Mouse (Mus musculus) liver, embryonic 12.5 days (tissue): Measurements from ENCODE around the gene Lad1. TPM values are rescaled to one million over a fixed set of nuclear protein-coding genes. Genes with fewer than 3 reads are reported as not detected.

Experiments used
- ATAC-seq: fragments of 200-750 bp; cut with Nextera tagmentation; 2 replicates; pipeline ENCODE4 v1.8.0; 2017; ENCODE audit warnings: moderate number of reproducible peaks, mild to moderate bottlenecking, moderate library complexity
- H3K27ac ChIP-seq: fragments of 300-500 bp; sonication (generic); 2 replicates; pipeline ENCODE4 v1.5.1; 2016; ENCODE audit warnings: mild to moderate bottlenecking
- H3K27me3 ChIP-seq: fragments of 300-500 bp; sonication (generic); replicated peaks from 2 replicates; pipeline ENCODE4 v1.6.1; 2016; ENCODE audit warnings: mild to moderate bottlenecking, moderate library complexity
- H3K36me3 ChIP-seq: fragments of 300-500 bp; sonication (generic); 2 replicates; pipeline ENCODE4 v1.6.1; 2016; ENCODE audit warnings: mild to moderate bottlenecking, moderate library complexity
- H3K4me1 ChIP-seq: fragments of 300-500 bp; sonication (generic); 2 replicates; pipeline ENCODE4 v1.6.1; 2016
- H3K4me2 ChIP-seq: fragments of 300-500 bp; sonication (generic); 2 replicates; pipeline ENCODE4 v1.6.1; 2016; ENCODE audit warnings: mild to moderate bottlenecking, moderate library complexity
- H3K4me3 ChIP-seq: fragments of 300-500 bp; sonication (generic); 2 replicates; pipeline ENCODE4 v1.5.1; 2016; ENCODE audit warnings: mild to moderate bottlenecking, moderate library complexity
- H3K9ac ChIP-seq: fragments of 300-500 bp; sonication (generic); 2 replicates; pipeline ENCODE4 v1.6.1; 2016; ENCODE audit warnings: mild to moderate bottlenecking, moderate library complexity
- H3K9me3 ChIP-seq: fragments of 300-500 bp; sonication (generic); replicated peaks from 2 replicates; pipeline ENCODE4 v1.6.1; 2016; ENCODE audit warnings: mild to moderate bottlenecking, moderate library complexity
- whole genome bisulfite sequencing: fragments of 180-500 bp; shearing (Covaris S2); methylation state at CpG from one replicate; pipeline ENCODE4 v1.1.7; 2016; ENCODE audit not compliant: insufficient replicate concordance; 5-methylcytosine and 5-hydroxymethylcytosine counted together
- polyA plus RNA-seq: library from polyadenylated mRNA; unstranded; fragments of >200 nt; fragmentation: Nextera tagmentation; extraction: Ambion mirVana; gene quantifications from 2 replicates; pipeline ENCODE4 v1.2.1, GENCODE M21; 2016

Gene Lad1
- polyA plus RNA-seq, 1 experiment from 2014 or later, result 0.79 TPM

DNA sequence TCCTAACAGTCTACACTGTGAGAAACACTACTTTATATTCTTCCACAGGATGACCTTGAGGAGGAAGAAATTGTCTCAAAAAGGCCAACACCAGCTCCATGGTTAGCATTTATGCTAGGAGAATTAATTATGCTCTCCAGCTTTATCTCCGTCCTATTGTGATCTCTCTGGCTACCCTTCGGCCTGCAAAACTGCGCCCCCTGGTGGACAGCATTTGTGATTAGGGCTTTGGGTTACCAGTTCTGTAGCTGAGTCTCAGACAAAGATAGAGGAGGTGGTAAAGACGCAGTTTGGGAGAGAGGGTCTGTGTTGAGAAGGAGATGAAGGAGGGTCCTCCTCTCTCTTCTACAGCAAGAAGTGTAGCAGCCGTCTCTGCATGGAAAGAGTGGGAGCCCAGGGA is 28.6 kb upstream of the Lad1 start:
- Histone ChIP-seq H3K27ac (no peak overlapping the region), H3K9me3 (no peaks in the 10 kb centered on the region), H3K4me2 (no peak overlapping the region), H3K4me3 (no peak overlapping the region), H3K4me1 (peaks cover 36% of the 10 kb centered on the region), H3K9ac (no peak overlapping the region), H3K27me3 (peaks cover 36% of the 10 kb centered on the region), H3K36me3 (no peaks in the 10 kb centered on the region)
- 8% methylated on average over 5 of the region's 5 CpGs for WGBS
- no peak for ATAC-seq

DNA sequence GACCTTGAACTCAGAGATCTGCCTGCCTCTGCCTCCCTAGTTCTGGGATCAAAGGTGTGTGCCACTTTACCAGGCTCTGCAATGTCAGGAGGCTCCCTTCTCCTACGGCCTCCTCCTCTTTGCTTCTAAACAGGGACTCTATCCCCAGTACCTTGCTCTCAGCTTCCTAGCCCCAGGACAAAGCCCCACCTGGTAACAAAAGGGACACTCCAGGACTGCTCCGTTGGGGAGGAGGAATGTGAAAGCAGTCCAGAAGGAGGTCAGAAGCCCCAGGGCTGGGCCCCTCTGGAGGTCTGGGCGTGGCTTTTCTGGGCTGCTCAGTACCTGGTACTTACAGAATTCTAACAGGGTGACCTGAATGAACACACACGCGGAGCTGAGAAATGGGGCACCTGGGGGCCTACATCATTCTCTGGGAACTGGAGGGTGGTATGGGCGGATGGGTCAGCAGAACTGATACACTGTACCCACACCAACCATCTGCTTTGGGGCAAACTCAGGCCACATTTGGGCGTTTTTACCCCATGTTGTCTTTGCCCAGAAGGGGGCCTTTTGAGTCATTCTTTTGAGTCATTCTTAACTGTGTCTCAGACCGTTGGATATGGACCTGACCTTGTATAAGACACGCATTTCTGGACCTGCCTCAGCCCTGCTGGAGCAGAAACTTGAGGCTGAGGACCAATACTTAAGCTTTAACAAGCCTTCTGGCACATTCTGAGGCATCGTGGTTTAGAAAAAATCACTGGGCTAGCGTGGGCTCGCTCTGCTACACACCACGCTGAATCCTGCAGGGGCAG is 26.1 kb upstream of the Lad1 start:
- Histone ChIP-seq H3K27me3 (peaks cover 53% of the 10 kb centered on the region), H3K36me3 (no peaks in the 10 kb centered on the region), H3K4me3 (no peak overlapping the region), H3K4me1 (peaks cover 43% of the 10 kb centered on the region), H3K27ac (no peak overlapping the region), H3K9ac (no peak overlapping the region), H3K9me3 (no peaks in the 10 kb centered on the region), H3K4me2 (no peak overlapping the region)
- no peak for ATAC-seq
- WGBS, result 58% methylated on average over 13 of the region's 13 CpGs

DNA sequence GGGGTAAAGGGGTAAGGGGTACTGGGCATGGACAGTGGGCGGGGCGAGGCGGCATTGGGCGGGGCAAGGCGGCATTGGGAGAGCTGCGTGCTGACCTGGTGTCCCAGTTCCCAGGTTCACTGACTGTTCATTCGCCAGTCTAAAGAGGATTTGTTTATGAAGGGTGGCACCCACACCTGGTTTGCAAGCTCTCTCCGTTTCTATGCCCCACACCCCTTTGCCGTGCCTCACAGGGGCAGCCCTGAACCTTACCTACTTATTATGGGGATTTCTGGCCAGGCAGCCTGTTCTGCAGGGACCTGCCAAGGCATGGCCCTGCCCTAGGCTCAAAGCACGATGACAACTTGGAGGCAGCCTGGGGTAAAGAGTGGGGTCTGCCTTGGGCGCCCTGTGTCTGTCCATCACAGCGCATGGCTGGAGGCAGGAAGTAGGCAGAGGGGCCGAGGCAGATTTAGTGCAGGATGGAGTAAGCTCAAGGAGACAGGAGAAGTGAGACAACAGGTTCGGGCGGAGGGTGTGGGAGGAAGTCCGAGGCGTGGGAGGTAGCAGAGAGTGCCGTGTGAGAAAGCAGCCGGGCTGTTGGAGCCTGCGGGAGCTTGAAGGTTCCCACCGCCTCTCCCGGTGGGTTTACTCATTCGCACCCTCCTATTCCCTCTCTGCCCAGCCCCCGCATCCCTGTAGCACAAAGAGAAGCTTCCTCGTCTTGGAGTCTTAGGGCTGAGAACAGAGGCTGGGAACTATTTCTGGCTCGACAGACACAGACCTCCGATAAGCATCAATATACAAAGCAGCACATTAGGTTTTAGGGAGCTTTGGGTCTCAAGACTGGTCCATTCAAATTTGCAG is 24.8 kb upstream of the Lad1 start:
- H3K36me3 ChIP-seq, result no peaks in the 10 kb centered on the region
- H3K4me3 ChIP-seq, result peak overlapping the region; percentile 5; the same call in 1 of the 2 replicates
- H3K4me1 ChIP-seq, result peaks cover 36% of the 10 kb centered on the region
- no peaks in the 10 kb centered on the region for H3K9me3 ChIP-seq
- 0 out of 2 replicates have a peak overlapping the region, but pooled peaks have one; percentile 4 for H3K9ac ChIP-seq
- H3K27ac ChIP-seq, result no peak overlapping the region
- peaks cover 53% of the 10 kb centered on the region for H3K27me3 ChIP-seq
- no peak for ATAC-seq
- peak overlapping the region; percentile 46 for H3K4me2 ChIP-seq
- WGBS, result 9% methylated on average over 27 of the region's 27 CpGs

DNA sequence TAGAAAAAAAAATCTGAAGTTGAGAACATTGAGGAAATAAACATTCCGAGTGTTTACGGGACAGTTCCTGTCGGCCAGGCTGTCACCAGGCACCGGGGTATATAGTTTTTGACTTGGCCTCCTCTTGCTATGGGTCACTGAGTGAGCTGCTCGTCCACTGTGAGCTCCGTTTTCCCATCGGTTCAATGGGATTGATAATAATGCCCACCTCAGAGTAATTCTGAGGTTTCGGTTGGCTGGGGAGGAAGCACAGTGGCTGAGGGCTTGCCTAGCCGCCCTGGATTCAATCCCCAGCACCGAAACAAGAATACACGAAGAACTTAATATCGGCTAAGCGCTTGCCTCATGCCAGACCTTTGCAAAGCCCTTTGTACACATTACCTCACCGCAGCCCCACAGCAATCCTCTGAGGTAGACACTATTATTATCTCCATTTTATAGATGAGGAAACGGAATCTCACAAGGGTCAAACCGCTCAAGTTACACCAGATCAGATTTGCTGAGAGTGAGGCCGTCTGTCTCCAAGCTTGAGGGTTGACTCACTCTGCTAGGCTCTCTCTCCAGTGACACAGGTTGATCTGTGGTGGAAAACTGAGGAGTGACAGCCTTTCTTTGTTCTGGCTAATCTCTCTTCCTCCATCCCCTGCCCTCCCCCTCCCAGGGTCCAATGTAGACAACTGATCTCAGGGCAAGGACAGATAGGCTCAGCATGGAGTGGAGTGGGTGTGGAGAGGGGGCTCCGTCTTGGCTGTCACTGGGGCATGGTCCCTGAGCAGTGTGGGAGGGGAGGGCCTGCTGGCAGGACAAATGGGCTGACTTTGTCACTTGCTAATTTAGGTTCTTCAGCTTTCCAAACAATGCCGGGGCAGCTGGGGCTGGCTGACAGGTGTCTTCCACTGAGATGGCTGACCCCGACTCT is 23.9 kb upstream of the Lad1 start:
- Histone ChIP-seq H3K4me2 (peak overlapping the region; percentile 46), H3K9ac (no peak overlapping the region), H3K4me1 (peaks cover 39% of the 10 kb centered on the region), H3K27me3 (peaks cover 53% of the 10 kb centered on the region), H3K27ac (no peak overlapping the region), H3K36me3 (no peaks in the 10 kb centered on the region), H3K9me3 (no peaks in the 10 kb centered on the region), H3K4me3 (no peak overlapping the region)
- ATAC-seq, result peak; percentile 43
- 16% methylated on average over 20 of the region's 20 CpGs for WGBS

DNA sequence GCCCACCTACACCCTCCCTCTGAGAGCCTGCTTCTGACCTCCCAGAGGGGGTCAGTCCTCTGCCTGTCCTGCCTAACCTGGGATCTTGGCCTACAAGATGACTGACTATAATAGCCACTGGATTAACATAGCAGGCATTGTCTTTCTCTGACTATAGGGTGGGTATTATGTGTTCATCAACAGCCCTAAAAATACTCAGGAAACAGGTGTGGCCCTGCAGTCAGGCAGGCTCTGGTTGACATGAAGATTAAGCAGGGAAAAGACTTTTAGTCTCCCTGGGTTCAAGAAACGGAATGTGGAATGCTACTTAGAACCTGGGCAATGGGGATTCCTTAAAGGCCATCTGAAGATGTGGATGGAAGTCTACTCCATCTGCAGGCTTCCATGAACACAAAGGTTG is 19.9 kb upstream of the Lad1 start:
- peaks cover 49% of the 10 kb centered on the region for H3K4me1 ChIP-seq
- no peaks in the 10 kb centered on the region for H3K36me3 ChIP-seq
- H3K27me3 ChIP-seq, result peaks cover 43% of the 10 kb centered on the region
- no peak overlapping the region for H3K9ac ChIP-seq
- no peak overlapping the region for H3K4me3 ChIP-seq
- H3K9me3 ChIP-seq, result no peaks in the 10 kb centered on the region
- H3K4me2 ChIP-seq, result no peak overlapping the region
- no peak overlapping the region for H3K27ac ChIP-seq
- no peak for ATAC-seq
- WGBS, result 56% methylated on average over 1 of the region's 1 CpGs

DNA sequence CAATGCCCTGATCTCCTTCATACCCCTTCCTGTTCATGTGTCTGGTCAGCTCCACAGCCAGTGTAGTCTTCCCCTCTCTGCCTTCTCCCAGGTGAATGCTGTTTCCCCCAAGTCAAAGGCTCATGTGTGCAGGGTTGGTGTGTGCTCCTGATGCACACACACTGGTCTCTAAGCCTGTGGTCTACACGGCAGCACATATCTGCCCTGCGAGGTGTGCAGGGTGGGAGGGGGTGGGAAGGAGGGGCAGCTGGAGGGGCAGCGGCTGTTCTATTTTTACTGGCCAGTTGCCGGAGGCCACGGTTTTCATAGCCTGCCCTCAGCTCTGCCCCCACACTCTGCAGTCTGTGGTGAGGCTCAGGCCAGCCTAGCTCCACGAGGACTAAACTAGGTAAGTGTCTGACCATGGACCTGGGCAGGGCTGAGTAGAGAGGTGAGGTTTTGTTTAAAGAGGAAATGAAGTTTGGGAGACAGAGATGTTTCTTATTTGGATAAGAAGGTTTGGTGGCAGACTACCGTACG is 19.2 kb upstream of the Lad1 start:
- Histone ChIP-seq H3K36me3 (no peaks in the 10 kb centered on the region), H3K27ac (no peak overlapping the region), H3K4me2 (no peak overlapping the region), H3K27me3 (peaks cover 36% of the 10 kb centered on the region), H3K9me3 (no peaks in the 10 kb centered on the region), H3K9ac (no peak overlapping the region), H3K4me1 (peaks cover 42% of the 10 kb centered on the region), H3K4me3 (no peak overlapping the region)
- no peak for ATAC-seq
- 25% methylated on average over 8 of the region's 8 CpGs for WGBS

DNA sequence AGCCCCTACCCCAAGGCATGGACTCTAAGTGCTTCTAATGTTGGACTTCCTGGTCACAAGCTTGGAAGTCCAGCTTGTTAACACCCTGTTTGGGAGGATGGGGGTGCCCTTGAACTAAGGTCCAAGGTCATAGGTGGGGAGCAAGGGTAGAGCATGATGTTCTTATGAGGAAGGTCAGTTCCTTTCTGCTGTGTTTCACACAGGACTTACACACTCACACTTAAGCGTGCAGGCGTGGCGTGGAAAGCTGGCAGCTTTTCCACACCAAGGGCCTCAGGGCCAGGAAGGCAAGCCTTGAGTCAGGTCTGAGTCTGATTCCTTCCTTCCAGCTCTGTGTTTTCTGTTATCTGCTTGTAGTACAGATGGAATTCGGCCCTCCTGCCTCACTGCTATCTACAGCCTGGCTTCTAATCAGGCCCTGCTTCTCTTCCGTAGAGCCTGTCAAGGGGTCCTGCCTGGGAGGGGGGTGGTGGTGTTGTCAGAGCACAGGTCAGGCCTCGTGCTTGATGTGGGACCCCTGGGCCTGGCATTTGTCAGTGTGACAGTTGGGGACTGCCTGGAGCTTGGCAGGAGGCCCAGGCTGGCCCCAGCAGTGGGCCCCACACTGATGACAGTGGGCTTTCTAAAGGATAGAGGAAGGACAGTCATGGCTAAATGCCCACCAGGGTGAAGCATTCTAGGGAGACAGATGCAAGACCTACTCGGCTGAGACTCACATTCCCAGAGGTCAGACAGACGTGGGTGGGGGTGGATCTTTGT is 18.0 kb upstream of the Lad1 start:
- H3K4me1 ChIP-seq, result peaks cover 31% of the 10 kb centered on the region
- WGBS, result 24% methylated on average over 8 of the region's 8 CpGs
- no peaks in the 10 kb centered on the region for H3K36me3 ChIP-seq
- ATAC-seq, result peak; percentile 53
- H3K9me3 ChIP-seq, result no peaks in the 10 kb centered on the region
- H3K4me3 ChIP-seq, result no peak overlapping the region
- no peak overlapping the region for H3K9ac ChIP-seq
- 0 out of 2 replicates have a peak overlapping the region, but pooled peaks have one; percentile 18 for H3K27ac ChIP-seq
- peaks cover 24% of the 10 kb centered on the region for H3K27me3 ChIP-seq
- H3K4me2 ChIP-seq, result no peak overlapping the region

DNA sequence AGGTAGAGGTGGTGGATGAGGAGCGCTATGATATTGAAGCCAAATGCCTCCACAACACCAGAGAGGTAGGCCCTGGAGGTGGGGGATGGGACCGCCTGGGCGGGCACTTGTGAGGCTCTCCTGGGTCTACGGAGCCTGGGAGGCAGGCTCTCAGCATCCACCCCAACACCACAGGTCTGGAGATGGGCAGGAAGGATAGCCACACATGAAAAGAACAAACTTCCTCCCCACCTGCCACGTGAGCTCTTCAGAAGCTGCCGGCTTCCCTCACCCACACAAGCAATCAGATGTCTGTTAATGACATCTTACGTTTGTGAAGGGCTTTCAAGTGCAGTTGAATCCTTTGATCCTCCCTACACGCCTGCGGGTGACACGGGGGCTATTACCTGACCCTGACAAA is 10.9 kb upstream of the Lad1 start:
- Histone ChIP-seq H3K4me3 (no peak overlapping the region), H3K4me2 (no peak overlapping the region), H3K9ac (no peak overlapping the region), H3K36me3 (no peaks in the 10 kb centered on the region), H3K27me3 (peaks cover 19% of the 10 kb centered on the region; the same call in 1 of the 2 replicates), H3K4me1 (no peaks in the 10 kb centered on the region), H3K27ac (no peak overlapping the region), H3K9me3 (no peaks in the 10 kb centered on the region)
- ATAC-seq, result no peak
- 60% methylated on average over 10 of the region's 10 CpGs for WGBS

DNA sequence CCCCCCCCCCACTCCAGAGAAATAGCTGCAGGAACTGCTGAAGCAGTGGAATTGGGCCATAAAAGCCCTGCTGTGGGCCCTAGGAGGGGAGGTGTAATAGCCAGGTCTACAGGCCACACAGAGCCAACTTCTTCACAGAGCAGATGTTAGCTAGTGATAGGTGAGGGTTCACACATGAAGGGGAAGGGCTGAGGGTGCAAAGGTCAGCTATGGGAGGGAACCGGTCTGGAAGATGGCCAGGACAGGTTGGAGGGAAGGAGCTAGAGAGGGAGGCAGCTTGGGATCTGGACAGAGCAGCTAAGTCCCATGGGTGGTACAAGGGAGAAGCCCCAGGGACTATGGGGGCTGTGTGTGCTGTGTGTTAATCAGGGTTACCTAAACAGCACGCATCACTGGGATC is 8.2 kb upstream of the Lad1 start:
- H3K4me2 ChIP-seq, result no peak overlapping the region
- no peaks in the 10 kb centered on the region for H3K36me3 ChIP-seq
- no peaks in the 10 kb centered on the region for H3K9me3 ChIP-seq
- H3K4me3 ChIP-seq, result no peak overlapping the region
- H3K9ac ChIP-seq, result no peak overlapping the region
- peaks cover 33% of the 10 kb centered on the region for H3K27me3 ChIP-seq
- H3K27ac ChIP-seq, result no peak overlapping the region
- ATAC-seq, result no peak
- H3K4me1 ChIP-seq, result 0 out of 2 replicates have a peak, but pooled peaks cover 5% of the 10 kb centered on the region
- 36% methylated on average over 2 of the region's 2 CpGs for WGBS

DNA sequence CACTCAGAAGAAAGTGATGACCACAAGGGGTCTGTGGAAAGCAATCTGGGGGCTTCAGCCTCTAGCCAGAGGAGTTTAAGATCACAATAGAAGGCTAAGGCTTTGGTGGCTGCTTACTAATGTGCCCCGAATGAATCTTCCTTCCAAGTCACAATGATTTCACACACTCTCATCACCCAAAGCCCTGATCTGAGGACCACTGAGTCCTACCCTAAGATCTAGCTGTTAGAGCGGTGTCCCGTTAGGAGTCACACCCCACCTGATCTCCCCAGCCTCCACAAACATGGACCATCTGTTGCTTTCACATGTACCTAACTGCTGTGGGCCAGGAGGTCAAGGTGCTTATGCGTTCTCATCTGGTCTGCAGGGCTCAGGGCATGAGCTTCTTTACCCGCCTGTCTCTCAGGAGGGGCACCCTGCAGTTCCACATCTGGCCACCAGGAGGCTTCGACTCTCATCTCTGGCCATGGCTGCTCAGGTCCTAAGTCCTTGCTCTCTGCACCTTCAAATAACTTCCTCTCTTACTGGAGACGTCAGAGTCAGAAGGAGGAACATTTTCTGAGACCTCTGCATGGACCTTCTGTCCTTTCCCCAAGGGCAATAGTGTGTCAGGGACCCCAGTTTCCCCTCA is 7.3 kb upstream of the Lad1 start:
- Histone ChIP-seq H3K4me3 (no peak overlapping the region), H3K4me1 (0 out of 2 replicates have a peak, but pooled peaks cover 5% of the 10 kb centered on the region), H3K27ac (no peak overlapping the region), H3K36me3 (no peaks in the 10 kb centered on the region), H3K9me3 (no peaks in the 10 kb centered on the region), H3K27me3 (peaks cover 42% of the 10 kb centered on the region), H3K9ac (no peak overlapping the region), H3K4me2 (no peak overlapping the region)
- ATAC-seq, result no peak
- WGBS, result 29% methylated on average over 7 of the region's 7 CpGs
